Mouse (Mus musculus) myocyte (in vitro differentiated cells): ENCODE measurements around the gene Rpgrip1l.

Experiments used
- E2F4 ChIP-seq: IDR thresholded peaks from one replicate; pipeline ENCODE4 v1.6.1; 2011; ENCODE audit warnings: mild to moderate bottlenecking, control low read depth, moderate library complexity; ENCODE audit not compliant: insufficient read depth
- MAX ChIP-seq: IDR thresholded peaks from one replicate; pipeline ENCODE4 v1.6.1; 2011; ENCODE audit warnings: low read depth, mild to moderate bottlenecking, control low read depth
- MYOD1 ChIP-seq, 3 experiments: IDR thresholded peaks; one replicate each; pipeline ENCODE4 v1.6.1; 2011; ENCODE audit warnings: control low read depth in 2 of 3, low read depth in 2 of 3, mild to moderate bottlenecking in 2 of 3, moderate library complexity in 1 of 3; ENCODE audit not compliant: insufficient read length in 2 of 3, control insufficient read depth in 1 of 3
- MYOG ChIP-seq, 3 experiments: IDR thresholded peaks; one replicate each; pipeline ENCODE4 v1.6.1; 2011; ENCODE audit warnings: control low read depth in 2 of 3, low read depth in 2 of 3, mild to moderate bottlenecking in 2 of 3; ENCODE audit not compliant: insufficient read length in 2 of 3, control insufficient read depth in 1 of 3, insufficient read depth in 1 of 3
- POLR2A ChIP-seq: IDR thresholded peaks from one replicate; pipeline ENCODE4 v1.6.1; 2011; ENCODE audit warnings: low read depth, mild to moderate bottlenecking, control low read depth, moderate library complexity; ENCODE audit not compliant: insufficient read length
- REST ChIP-seq: IDR thresholded peaks from one replicate; pipeline ENCODE4 v1.6.1; 2011; ENCODE audit warnings: mild to moderate bottlenecking, control low read depth, moderate library complexity; ENCODE audit not compliant: insufficient read depth, insufficient read length
- SRF ChIP-seq: IDR thresholded peaks from one replicate; pipeline ENCODE4 v1.6.1; 2011; ENCODE audit warnings: low read depth; ENCODE audit not compliant: control insufficient read depth, insufficient read length
- TCF12 ChIP-seq: IDR thresholded peaks from one replicate; pipeline ENCODE4 v1.6.1; 2011; ENCODE audit warnings: mild to moderate bottlenecking, control low read depth; ENCODE audit not compliant: poor library complexity, insufficient read depth, severe bottlenecking
- TCF3 ChIP-seq: IDR thresholded peaks from one replicate; pipeline ENCODE4 v1.6.1; 2011; ENCODE audit warnings: low read depth, control low read depth; ENCODE audit not compliant: insufficient read length
- USF1 ChIP-seq: IDR thresholded peaks from one replicate; pipeline ENCODE4 v1.6.1; 2011; ENCODE audit warnings: low read depth, mild to moderate bottlenecking, control low read depth, moderate library complexity

- TF ChIP-seq MYOD1 (IDR thresholded peaks at IDR 0.05; ENCODE audit: control insufficient read depth in 1 of 3, insufficient read length in 2 of 3, low read depth in 2 of 3), result no peak
- no peak for TF ChIP-seq POLR2A
- TF ChIP-seq TCF12, result no peak
- TF ChIP-seq TCF3, result no peak
- TF ChIP-seq MAX, result no peak
- no peak for TF ChIP-seq SRF
- no peak for TF ChIP-seq USF1
- TF ChIP-seq E2F4, result no peak
- TF ChIP-seq REST, result no peak
- no peak for TF ChIP-seq MYOG (IDR thresholded peaks at IDR 0.05; ENCODE audit: control insufficient read depth in 1 of 3, insufficient read depth in 1 of 3, insufficient read length in 2 of 3, low read depth in 2 of 3)
Measured at GRCm38 (mm10) chr8:91227421-91227841, 85.6 kb downstream of the Rpgrip1l start.
